Mouse (Mus musculus) forebrain, postnatal 0 days (tissue): ENCODE data around the gene Supt20. TPM values are rescaled to one million over a fixed set of nuclear protein-coding genes. Genes with fewer than 3 reads are reported as not detected.

Experiments used
- ATAC-seq: fragments of 200-750 bp; cut with Nextera tagmentation; 2 replicates; pipeline ENCODE4 v1.8.0; 2017; ENCODE audit warnings: mild to moderate bottlenecking, moderate library complexity
- DNase-seq: peaks from one replicate; pipeline ENCODE4 v3.0.0-alpha.2; 2015
- H3K27ac ChIP-seq: fragments of 300-500 bp; sonication (generic); 2 replicates; pipeline ENCODE4 v1.5.1; 2014; ENCODE audit warnings: low read depth, mild to moderate bottlenecking, antibody characterized with exemption, low read length, moderate library complexity, mixed read lengths
- H3K27me3 ChIP-seq: fragments of 300-500 bp; sonication (generic); 2 replicates; pipeline ENCODE4 v1.6.1; 2014; ENCODE audit warnings: mild to moderate bottlenecking, low read length, mixed read lengths; ENCODE audit not compliant: insufficient read depth
- H3K36me3 ChIP-seq: fragments of 300-500 bp; sonication (generic); 2 replicates; pipeline ENCODE4 v1.6.1; 2014; ENCODE audit warnings: mild to moderate bottlenecking, moderate library complexity; ENCODE audit not compliant: insufficient read depth
- H3K4me1 ChIP-seq: fragments of 300-500 bp; sonication (generic); 2 replicates; pipeline ENCODE4 v1.6.1; 2014; ENCODE audit warnings: antibody characterized with exemption; ENCODE audit not compliant: insufficient read depth
- H3K4me2 ChIP-seq: fragments of 300-500 bp; sonication (generic); 2 replicates; pipeline ENCODE4 v1.6.1; 2014; ENCODE audit warnings: low read depth, mild to moderate bottlenecking, moderate library complexity
- H3K4me3 ChIP-seq: fragments of 300-500 bp; sonication (generic); 2 replicates; pipeline ENCODE4 v1.5.1; 2014; ENCODE audit warnings: low read depth, low read length, mixed read lengths
- H3K9ac ChIP-seq: fragments of 300-500 bp; sonication (generic); 2 replicates; pipeline ENCODE4 v1.6.1; 2014; ENCODE audit warnings: mild to moderate bottlenecking
- H3K9me3 ChIP-seq: fragments of 300-500 bp; sonication (generic); 2 replicates; pipeline ENCODE4 v1.6.1; 2016; ENCODE audit warnings: low read length
- CTCF ChIP-seq: sonication (generic); IDR thresholded peaks from 2 replicates; pipeline ENCODE4 v1.5.1; 2016; ENCODE audit warnings: antibody characterized with exemption, control low read depth, low read depth
- WGBS: fragments of 180-500 bp; shearing (Covaris S2); extraction: QIAGEN DNeasy Blood & Tissue Kit; methylation state at CpG from one replicate; pipeline ENCODE4 v1.1.7; 2014; 5-methylcytosine and 5-hydroxymethylcytosine counted together
- polyA plus RNA-seq: library from polyadenylated mRNA; unstranded; fragments of >200 nt; fragmentation: Nextera tagmentation; extraction: Ambion mirVana; gene quantifications from 2 replicates; pipeline ENCODE4 v1.2.1, GENCODE M21; 2015
- total RNA-seq: library from RNA; depleted of rRNA; stranded (reverse); fragments of >200 nt; gene quantifications from 2 replicates; pipeline ENCODE4 v1.2.3, GENCODE M21; 2014; rRNA removed

The Supt20 gene
- total and polyA plus RNA-seq, 2 experiments from 2014 or later = 50.7 to 53.1 TPM

GRCm38 (mm10) chr3:54766034-54766433 lies 73.4 kb downstream of the Supt20 start:
- no peaks in the 10 kb centered on the region for H3K27me3 ChIP-seq
- no peak for TF ChIP-seq CTCF
- H3K36me3 ChIP-seq = no peaks in the 10 kb centered on the region
- no peak overlapping the region for H3K9ac ChIP-seq
- no peak overlapping the region for H3K27ac ChIP-seq
- 79% methylated on average over 14 of the region's 14 CpGs for WGBS
- no peak overlapping the region for H3K4me3 ChIP-seq
- no peak overlapping the region for H3K4me2 ChIP-seq
- H3K9me3 ChIP-seq = no peaks in the 10 kb centered on the region
- no peaks in the 10 kb centered on the region for H3K4me1 ChIP-seq
- ATAC-seq (no peak), DNase-seq (no peak)

GRCm38 (mm10) chr3:54766811-54767210 lies 74.2 kb downstream of the Supt20 start:
- H3K27me3 ChIP-seq = no peaks in the 10 kb centered on the region
- H3K4me2 ChIP-seq = no peak overlapping the region
- no peaks in the 10 kb centered on the region for H3K4me1 ChIP-seq
- TF ChIP-seq CTCF = no peak
- no peaks in the 10 kb centered on the region for H3K9me3 ChIP-seq
- 86% methylated on average over 5 of the region's 5 CpGs for whole genome bisulfite sequencing
- DNase-seq (no peak), ATAC-seq (no peak)
- no peaks in the 10 kb centered on the region for H3K36me3 ChIP-seq
- no peak overlapping the region for H3K4me3 ChIP-seq
- H3K27ac ChIP-seq = no peak overlapping the region
- no peak overlapping the region for H3K9ac ChIP-seq

- 84% methylated on average over 8 of the region's 8 CpGs for WGBS
- no peak for ATAC-seq
- no peaks in the 10 kb centered on the region for H3K27me3 ChIP-seq
- no peak for TF ChIP-seq CTCF
- no peaks in the 10 kb centered on the region for H3K4me1 ChIP-seq
- H3K36me3 ChIP-seq = no peaks in the 10 kb centered on the region
- H3K27ac ChIP-seq = no peak overlapping the region
- no peak overlapping the region for H3K4me3 ChIP-seq
- H3K4me2 ChIP-seq = no peak overlapping the region
- no peaks in the 10 kb centered on the region for H3K9me3 ChIP-seq
- H3K9ac ChIP-seq = no peak overlapping the region
- DNase-seq = no peak
Measured at GRCm38 (mm10) chr3:54768592-54768991, 76.0 kb downstream of the Supt20 start.

- no peak overlapping the region for H3K9ac ChIP-seq
- H3K4me3 ChIP-seq = no peak overlapping the region
- H3K27ac ChIP-seq = no peak overlapping the region
- DNase-seq (no peak), ATAC-seq (no peak)
- 55% methylated on average over 17 of the region's 17 CpGs for WGBS
- no peak overlapping the region for H3K4me2 ChIP-seq
- TF ChIP-seq CTCF = no peak
- H3K9me3 ChIP-seq = no peaks in the 10 kb centered on the region
- H3K27me3 ChIP-seq = no peaks in the 10 kb centered on the region
- no peaks in the 10 kb centered on the region for H3K36me3 ChIP-seq
- no peaks in the 10 kb centered on the region for H3K4me1 ChIP-seq
Measured at GRCm38 (mm10) chr3:54769349-54770275, 77.0 kb downstream of the Supt20 start.

- Histone ChIP-seq H3K9ac (no peak overlapping the region), H3K36me3 (no peaks in the 10 kb centered on the region), H3K4me2 (no peak overlapping the region), H3K27me3 (no peaks in the 10 kb centered on the region), H3K27ac (no peak overlapping the region), H3K9me3 (no peaks in the 10 kb centered on the region), H3K4me3 (no peak overlapping the region), H3K4me1 (no peaks in the 10 kb centered on the region)
- WGBS = 87% methylated on average over 6 of the region's 6 CpGs
- DNase-seq = no peak
- no peak for ATAC-seq
- TF ChIP-seq CTCF = no peak
Measured at GRCm38 (mm10) chr3:54773613-54774012, 81.0 kb downstream of the Supt20 start.

- TF ChIP-seq CTCF = no peak
- H3K9ac ChIP-seq = no peak overlapping the region
- H3K4me2 ChIP-seq = no peak overlapping the region
- no peak overlapping the region for H3K27ac ChIP-seq
- H3K4me3 ChIP-seq = no peak overlapping the region
- WGBS = 55% methylated on average over 7 of the region's 7 CpGs
- H3K36me3 ChIP-seq = no peaks in the 10 kb centered on the region
- no peaks in the 10 kb centered on the region for H3K27me3 ChIP-seq
- H3K4me1 ChIP-seq = no peaks in the 10 kb centered on the region
- no peaks in the 10 kb centered on the region for H3K9me3 ChIP-seq
- ATAC-seq (no peak), DNase-seq (no peak)
Measured at GRCm38 (mm10) chr3:54775989-54776631, 83.5 kb downstream of the Supt20 start.

Other genes starting within 250 kb of the Supt20 start
- gene Gm21958, start 21.5 kb downstream of the Supt20 start, total RNA-seq = not detected in 2 replicates
- gene Gm21958, start 21.5 kb downstream of the Supt20 start, polyA plus RNA-seq = 0.25 and 0.31 TPM in 2 replicates
- 39.8 and 56.4 TPM in 2 replicates for gene Exosc8, start 42.6 kb downstream of the Supt20 start, total RNA-seq
- 72.6 and 80.7 TPM in 2 replicates for gene Exosc8, start 42.6 kb downstream of the Supt20 start, polyA plus RNA-seq
- gene Alg5, start 42.7 kb downstream of the Supt20 start, total RNA-seq = 24.8 and 26.1 TPM in 2 replicates
- gene Alg5, start 42.7 kb downstream of the Supt20 start, polyA plus RNA-seq = 74.7 and 83.5 TPM in 2 replicates
- gene Smad9, start 62.8 kb downstream of the Supt20 start, total RNA-seq = 1.6 and 2.7 TPM in 2 replicates
- gene Smad9, start 62.8 kb downstream of the Supt20 start, polyA plus RNA-seq = 0.21 and 0.35 TPM in 2 replicates
- gene Rfxap, start 115.0 kb downstream of the Supt20 start, total RNA-seq = 49.7 and 52.3 TPM in 2 replicates
- gene Rfxap, start 115.0 kb downstream of the Supt20 start, polyA plus RNA-seq = 44.1 and 52.3 TPM in 2 replicates
- 36.2 and 46.3 TPM in 2 replicates for gene Sertm1, start 223.1 kb downstream of the Supt20 start, total RNA-seq
- 3.8 and 4.5 TPM in 2 replicates for gene Sertm1, start 223.1 kb downstream of the Supt20 start, polyA plus RNA-seq